Comparison of ENCODE assay signal across 8 mouse cellular contexts in the genomic region with DNA sequence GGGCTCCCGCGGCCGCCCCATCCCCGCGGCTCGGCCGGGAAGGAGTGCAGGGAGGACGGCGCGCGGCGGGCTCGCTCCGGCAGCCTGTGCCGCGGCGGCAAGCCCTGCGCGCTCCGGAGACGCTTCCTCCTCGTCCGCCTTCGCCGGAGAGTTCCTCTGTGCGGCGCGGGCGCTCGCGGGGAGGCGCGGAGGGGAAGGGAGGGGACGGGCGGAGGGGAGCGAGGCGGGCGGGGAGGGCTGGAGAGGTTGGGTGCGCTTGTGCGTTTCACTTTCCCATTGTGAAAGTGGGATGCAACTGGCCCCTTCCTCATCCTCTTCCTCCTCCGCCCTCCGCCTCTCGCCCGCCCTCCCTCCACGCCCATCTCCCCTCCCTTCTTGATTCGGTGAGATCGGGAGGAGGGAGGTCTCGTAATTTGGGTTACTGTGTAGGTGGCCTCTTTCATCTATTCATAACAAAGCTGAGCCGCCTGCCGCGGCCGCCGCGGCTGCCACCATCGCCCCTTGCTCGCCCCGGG. TPM values are rescaled to one million over a fixed set of nuclear protein-coding genes. Genes with fewer than 3 reads are reported as not detected.
DNase-seq lines count a peak whose midpoint lies in the region; ATAC-seq and TF ChIP-seq lines count a peak whose summit lies in the region.

A gene (minus strand): TSS at position 145 of the 515 bp plus-strand sequence.

- TF ChIP-seq EP300 in liver, postnatal 0 days (IDR thresholded peaks at IDR 0.05; ENCODE audit: low read depth): no peak

- peak; percentile 23 to 37 for DNase-seq in urinary bladder, adult 18-20 months (ENCODE audit: low spot score in 2 of 2)
- DNase-seq in urinary bladder, postnatal 36 days (ENCODE audit: low spot score in 2 of 2): no peak
- peak; percentile 67 for DNase-seq in embryonic facial prominence, embryonic 11.5 days (ENCODE audit: low spot score)
- DNase-seq in kidney, postnatal 4 days: peak; percentile 65 to 69
- DNase-seq in liver, postnatal 0 days: peak; percentile 64
- peak; percentile 69 for DNase-seq in telencephalon, adult 2 months (ENCODE audit: low read depth, low spot score)

- H3K27me3 ChIP-seq in embryonic facial prominence, embryonic 11.5 days (ENCODE audit: control insufficient read depth, insufficient read depth, low read length): peaks cover 30% of the 10 kb centered on the region
- peaks cover 77% of the 10 kb centered on the region for H3K27me3 ChIP-seq in heart, embryonic 13.5 days (replicated peaks)
- peaks cover 46% of the 10 kb centered on the region for H3K27me3 ChIP-seq in liver, postnatal 0 days (ENCODE audit: insufficient read depth, low read length)
- peaks cover 42% of the 10 kb centered on the region for H3K27me3 ChIP-seq in neural tube, embryonic 12.5 days (replicated peaks)

- no peaks in the 10 kb centered on the region for H3K9me3 ChIP-seq in embryonic facial prominence, embryonic 11.5 days (replicated peaks; ENCODE audit: control insufficient read depth, low read length)
- no peaks in the 10 kb centered on the region for H3K9me3 ChIP-seq in heart, embryonic 13.5 days
- no peaks in the 10 kb centered on the region for H3K9me3 ChIP-seq in liver, postnatal 0 days (ENCODE audit: low read length)
- H3K9me3 ChIP-seq in neural tube, embryonic 12.5 days: no peaks in the 10 kb centered on the region

- no peaks in the 10 kb centered on the region for H3K36me3 ChIP-seq in embryonic facial prominence, embryonic 11.5 days (replicated peaks; ENCODE audit: control insufficient read depth, insufficient read depth, low read depth, low read length)
- no peaks in the 10 kb centered on the region for H3K36me3 ChIP-seq in heart, embryonic 13.5 days
- H3K36me3 ChIP-seq in liver, postnatal 0 days (replicated peaks; ENCODE audit: insufficient read depth, low read length): no peaks in the 10 kb centered on the region
- H3K36me3 ChIP-seq in neural tube, embryonic 12.5 days: no peaks in the 10 kb centered on the region

- H3K27ac ChIP-seq in embryonic facial prominence, embryonic 11.5 days (replicated peaks; ENCODE audit: low read depth, low read length): peak within 1 kb of the TSS; percentile 28; the same call in 1 of the 2 replicates
- peak within 1 kb of the TSS; percentile 63; the same call in 1 of the 2 replicates for H3K27ac ChIP-seq in heart, embryonic 13.5 days (replicated peaks)
- H3K27ac ChIP-seq in liver, postnatal 0 days (ENCODE audit: low read depth): peak within 1 kb of the TSS; percentile 69
- peak within 1 kb of the TSS; percentile 93 for H3K27ac ChIP-seq in neural tube, embryonic 12.5 days

- peak within 1 kb of the TSS; percentile 75 for H3K9ac ChIP-seq in embryonic facial prominence, embryonic 11.5 days (replicated peaks; ENCODE audit: low read length)
- peak within 1 kb of the TSS; percentile 87 for H3K9ac ChIP-seq in heart, embryonic 13.5 days
- H3K9ac ChIP-seq in liver, postnatal 0 days (replicated peaks): peak within 1 kb of the TSS; percentile 74
- peak within 1 kb of the TSS; percentile 82 for H3K9ac ChIP-seq in neural tube, embryonic 12.5 days

- WGBS in embryonic facial prominence, embryonic 11.5 days: 0% methylated on average over 15 of the region's 57 CpGs
- 1% methylated on average over 15 of the region's 57 CpGs for WGBS in heart, embryonic 13.5 days
- WGBS in liver, postnatal 0 days (ENCODE audit: insufficient replicate concordance): 2% methylated on average over 28 of the region's 57 CpGs
- WGBS in neural tube, embryonic 12.5 days: under 1% methylated on average over 40 of the region's 57 CpGs

- peak within 1 kb of the TSS; percentile 81 for H3K4me2 ChIP-seq in embryonic facial prominence, embryonic 11.5 days (ENCODE audit: low read depth, low read length)
- peak within 1 kb of the TSS; percentile 97 for H3K4me2 ChIP-seq in heart, embryonic 13.5 days
- H3K4me2 ChIP-seq in liver, postnatal 0 days (ENCODE audit: low read depth, low read length): peak within 1 kb of the TSS; percentile 94
- H3K4me2 ChIP-seq in neural tube, embryonic 12.5 days (replicated peaks): peak within 1 kb of the TSS; percentile 93

- H3K4me1 ChIP-seq in embryonic facial prominence, embryonic 11.5 days (ENCODE audit: control insufficient read depth, insufficient read depth, low read length): peaks cover 8% of the 10 kb centered on the region
- peaks cover 34% of the 10 kb centered on the region for H3K4me1 ChIP-seq in heart, embryonic 13.5 days
- H3K4me1 ChIP-seq in liver, postnatal 0 days (ENCODE audit: insufficient read depth): peaks cover 31% of the 10 kb centered on the region
- H3K4me1 ChIP-seq in neural tube, embryonic 12.5 days: peaks cover 43% of the 10 kb centered on the region

- ATAC-seq in embryonic facial prominence, embryonic 11.5 days (replicated peaks; ENCODE audit: insufficient number of reproducible peaks, low FRiP score, low TSS enrichment, low read depth): peak; percentile 21
- peak; percentile 7 for ATAC-seq in heart, embryonic 13.5 days (ENCODE audit: extremely low read depth, insufficient number of reproducible peaks, low FRiP score, low TSS enrichment)
- peak; percentile 35 for ATAC-seq in liver, postnatal 0 days
- ATAC-seq in neural tube, embryonic 12.5 days (ENCODE audit: low FRiP score, low read depth): peak; percentile 62

- H3K4me3 ChIP-seq in embryonic facial prominence, embryonic 11.5 days (ENCODE audit: low read depth, low read length): peak within 1 kb of the TSS; percentile 67
- peak within 1 kb of the TSS; percentile 86 for H3K4me3 ChIP-seq in heart, embryonic 13.5 days
- peak within 1 kb of the TSS; percentile 77 for H3K4me3 ChIP-seq in liver, postnatal 0 days (ENCODE audit: low read depth, low read length)
- peak within 1 kb of the TSS; percentile 78 for H3K4me3 ChIP-seq in neural tube, embryonic 12.5 days

- no peak for TF ChIP-seq CTCF in liver, postnatal 0 days (IDR thresholded peaks at IDR 0.05; ENCODE audit: low read depth)

RNA-seq across cellular contexts. Expression of the gene that starts here (rescaled TPM):
- polyA plus RNA-seq in embryonic facial prominence, embryonic 11.5 days (2014; fragmentation: Nextera tagmentation; extraction: Ambion mirVana): 2.0 and 2.8 TPM in 2 replicates
- polyA plus RNA-seq in heart, embryonic 13.5 days (2015; fragmentation: Nextera tagmentation; extraction: Ambion mirVana): 3.1 and 3.3 TPM in 2 replicates
- 2.7 and 2.8 TPM in 2 replicates for polyA plus RNA-seq in liver, postnatal 0 days (2015; fragmentation: Nextera tagmentation; extraction: Ambion mirVana)
- 5.7 and 6.0 TPM in 2 replicates for polyA plus RNA-seq in neural tube, embryonic 12.5 days (2016; fragmentation: Nextera tagmentation; extraction: Ambion mirVana)

Comparison
In these comparisons a context has a peak if more than half of its experiments do, and no peak if none do; other contexts are left out.
1. DNase-seq: peak in urinary bladder, adult 18-20 months (2 of 2), embryonic facial prominence, embryonic 11.5 days (single experiment), kidney, postnatal 4 days (2 of 2), liver, postnatal 0 days (single experiment) and telencephalon, adult 2 months (single experiment); none in urinary bladder, postnatal 36 days (0 of 2).
2. ATAC-seq: peak in every context shown above with its lines; median percentile 62 in neural tube, embryonic 12.5 days; 35 in liver, postnatal 0 days; 21 in embryonic facial prominence, embryonic 11.5 days; 7 in heart, embryonic 13.5 days.
3. H3K27ac ChIP-seq: peak in every context shown above with its lines; median percentile 93 in neural tube, embryonic 12.5 days; 69 in liver, postnatal 0 days; 63 in heart, embryonic 13.5 days; 28 in embryonic facial prominence, embryonic 11.5 days.
4. Peak in every context shown above with its lines, with median percentiles within 50 percentile points of each other: H3K4me2 ChIP-seq, H3K4me3 ChIP-seq and H3K9ac ChIP-seq.